Mouse (Mus musculus) kidney, postnatal 0 days (tissue): ENCODE data around the gene Cela1. TPM values are rescaled to one million over a fixed set of nuclear protein-coding genes. Genes with fewer than 3 reads are reported as not detected.

Experiments used
- ATAC-seq: fragments of 200-750 bp; cut with Nextera tagmentation; replicated peaks from 2 replicates; pipeline ENCODE4 v1.8.0; 2017; ENCODE audit warnings: low read depth, moderate number of reproducible peaks, moderate TSS enrichment, moderate library complexity; ENCODE audit not compliant: low FRiP score
- DNase-seq: peaks from one replicate; pipeline ENCODE4 v3.0.0-alpha.2; 2016; ENCODE audit warnings: low spot score
- H3K27ac ChIP-seq: fragments of 300-500 bp; sonication (generic); 2 replicates; pipeline ENCODE4 v1.5.1; 2014; ENCODE audit warnings: mild to moderate bottlenecking
- H3K27me3 ChIP-seq: fragments of 300-500 bp; sonication (generic); 2 replicates; pipeline ENCODE4 v1.6.1; 2014; ENCODE audit warnings: low read length, mixed read lengths; ENCODE audit not compliant: insufficient read depth
- H3K36me3 ChIP-seq: fragments of 300-500 bp; sonication (generic); 2 replicates; pipeline ENCODE4 v1.6.1; 2014; ENCODE audit warnings: low read length, mixed read lengths; ENCODE audit not compliant: insufficient read depth
- H3K4me1 ChIP-seq: fragments of 300-500 bp; sonication (generic); replicated peaks from 2 replicates; pipeline ENCODE4 v1.6.1; 2014; ENCODE audit warnings: antibody characterized with exemption, low read length, mixed read lengths; ENCODE audit not compliant: insufficient read depth
- H3K4me2 ChIP-seq: fragments of 300-500 bp; sonication (generic); 2 replicates; pipeline ENCODE4 v1.6.1; 2014; ENCODE audit warnings: mild to moderate bottlenecking, low read length, moderate library complexity, mixed read lengths
- H3K4me3 ChIP-seq: fragments of 300-500 bp; sonication (generic); replicated peaks from 2 replicates; pipeline ENCODE4 v1.5.1; 2014; ENCODE audit warnings: low read depth, low read length
- H3K9ac ChIP-seq: fragments of 300-500 bp; sonication (generic); 2 replicates; pipeline ENCODE4 v1.6.1; 2014; ENCODE audit warnings: low read depth, low read length
- H3K9me3 ChIP-seq: fragments of 300-500 bp; sonication (generic); replicated peaks from 2 replicates; pipeline ENCODE4 v1.6.1; 2016; ENCODE audit warnings: low read length, inconsistent platforms, mixed read lengths
- CTCF ChIP-seq: IDR thresholded peaks from 2 replicates; pipeline ENCODE4 v1.5.1; 2016; ENCODE audit warnings: antibody characterized with exemption, low read depth, mild to moderate bottlenecking, moderate library complexity
- WGBS: fragments of 180-500 bp; shearing (Covaris S2); extraction: QIAGEN DNeasy Blood & Tissue Kit; methylation state at CpG from one replicate; pipeline ENCODE4 v1.1.7; 2014; 5-methylcytosine and 5-hydroxymethylcytosine counted together
- polyA plus RNA-seq: library from polyadenylated mRNA; unstranded; fragments of >200 nt; fragmentation: Nextera tagmentation; extraction: Ambion mirVana; gene quantifications from 2 replicates; pipeline ENCODE4 v1.2.1, GENCODE M21; 2015

The Cela1 gene
- polyA plus RNA-seq, 1 experiment from 2014 or later = 50.5 TPM

- 77% methylated on average over 16 of the region's 16 CpGs for WGBS
- Histone ChIP-seq H3K36me3 (no peaks in the 10 kb centered on the region), H3K27ac (no peak overlapping the region), H3K27me3 (no peaks in the 10 kb centered on the region), H3K4me1 (peaks cover 9% of the 10 kb centered on the region), H3K9ac (no peak overlapping the region), H3K9me3 (no peaks in the 10 kb centered on the region), H3K4me2 (no peak overlapping the region), H3K4me3 (no peak overlapping the region)
- DNase-seq (no peak), ATAC-seq (no peak)
- TF ChIP-seq CTCF = no peak
These were observed 47.6 kb downstream of the Cela1 start for GRCm38 (mm10) chr15:100639972-100640750.

- 12% methylated on average over 6 of the region's 6 CpGs for WGBS
- peak; percentile 59 for TF ChIP-seq CTCF
- no peak for ATAC-seq
- peaks cover 14% of the 10 kb centered on the region for H3K4me1 ChIP-seq
- 0 out of 2 replicates have a peak overlapping the region, but pooled peaks have one; percentile 91 for H3K27ac ChIP-seq
- no peaks in the 10 kb centered on the region for H3K36me3 ChIP-seq
- H3K4me2 ChIP-seq = peak overlapping the region; percentile 92; the same call in 1 of the 2 replicates
- H3K9me3 ChIP-seq = no peaks in the 10 kb centered on the region
- no peak overlapping the region for H3K9ac ChIP-seq
- H3K4me3 ChIP-seq = peak overlapping the region; percentile 70; the same call in 1 of the 2 replicates
- DNase-seq = peak; percentile 70
- no peaks in the 10 kb centered on the region for H3K27me3 ChIP-seq
These were observed 50.1 kb downstream of the Cela1 start for GRCm38 (mm10) chr15:100637661-100638060.

- peak within 1 kb of the TSS; percentile 70 for H3K4me3 ChIP-seq
- H3K4me2 ChIP-seq = peak within 1 kb of the TSS; percentile 92
- no peaks in the 10 kb centered on the region for H3K27me3 ChIP-seq
- ATAC-seq (peak; percentile 79), DNase-seq (peak; percentile 63)
- WGBS = under 1% methylated on average over 71 of the region's 77 CpGs
- peaks cover 20% of the 10 kb centered on the region for H3K4me1 ChIP-seq
- H3K36me3 ChIP-seq = no peaks in the 10 kb centered on the region
- peak within 1 kb of the TSS; percentile 85 for H3K9ac ChIP-seq
- no peaks in the 10 kb centered on the region for H3K9me3 ChIP-seq
- H3K27ac ChIP-seq = peak within 1 kb of the TSS; percentile 91
- no peak for TF ChIP-seq CTCF
These were observed 50.8 kb downstream of the Cela1 start, which contains the start of gene Smagp for GRCm38 (mm10) chr15:100636700-100637501. Gene Smagp (minus strand): TSS chr15:100636940.

- H3K27ac ChIP-seq = peak overlapping the region; percentile 91
- H3K9me3 ChIP-seq = no peaks in the 10 kb centered on the region
- no peak for TF ChIP-seq CTCF
- peak overlapping the region; percentile 85 for H3K9ac ChIP-seq
- H3K27me3 ChIP-seq = no peaks in the 10 kb centered on the region
- ATAC-seq = no peak
- H3K4me2 ChIP-seq = peak overlapping the region; percentile 92
- no peaks in the 10 kb centered on the region for H3K36me3 ChIP-seq
- no peak for DNase-seq
- H3K4me1 ChIP-seq = peaks cover 20% of the 10 kb centered on the region
- WGBS = 5% methylated on average over 38 of the region's 38 CpGs
- H3K4me3 ChIP-seq = peak overlapping the region; percentile 70
These were observed 51.7 kb downstream of the Cela1 start for GRCm38 (mm10) chr15:100635851-100636645.

GRCm38 (mm10) chr15:100635239-100635638 is 52.5 kb downstream of the Cela1 start:
- H3K4me2 ChIP-seq = peak overlapping the region; percentile 92
- DNase-seq (peak; percentile 22), ATAC-seq (no peak)
- no peak for TF ChIP-seq CTCF
- H3K27me3 ChIP-seq = no peaks in the 10 kb centered on the region
- H3K9ac ChIP-seq = no peak overlapping the region; the same call in 1 of the 2 replicates
- H3K9me3 ChIP-seq = no peaks in the 10 kb centered on the region
- H3K4me1 ChIP-seq = peaks cover 16% of the 10 kb centered on the region
- 22% methylated on average over 9 of the region's 9 CpGs for WGBS
- 0 out of 2 replicates have a peak overlapping the region, but pooled peaks have one; percentile 91 for H3K27ac ChIP-seq
- H3K36me3 ChIP-seq = no peaks in the 10 kb centered on the region
- peak overlapping the region; percentile 70 for H3K4me3 ChIP-seq

GRCm38 (mm10) chr15:100633341-100633740 is 54.4 kb downstream of the Cela1 start:
- Histone ChIP-seq H3K4me3 (no peak overlapping the region), H3K4me2 (peak overlapping the region; percentile 12; the same call in 1 of the 2 replicates), H3K9me3 (no peaks in the 10 kb centered on the region), H3K9ac (no peak overlapping the region), H3K27ac (peak overlapping the region; percentile 28), H3K27me3 (no peaks in the 10 kb centered on the region), H3K4me1 (peaks cover 16% of the 10 kb centered on the region; the same call in 1 of the 2 replicates), H3K36me3 (no peaks in the 10 kb centered on the region)
- ATAC-seq = peak; percentile 50
- WGBS = 39% methylated on average over 10 of the region's 10 CpGs
- no peak for TF ChIP-seq CTCF
- peak; percentile 73 for DNase-seq
